Mouse (Mus musculus): Measurements from ENCODE around the gene Zfpm1.

Zfpm1 gene

GRCm38 (mm10) chr8:122349357-122350297, 67.7 kb downstream of the Zfpm1 start:
- peak; percentile 6 for DNase-seq

GRCm38 (mm10) chr8:122350309-122351089, 68.6 kb downstream of the Zfpm1 start:
- DNase-seq = no peak

DNA sequence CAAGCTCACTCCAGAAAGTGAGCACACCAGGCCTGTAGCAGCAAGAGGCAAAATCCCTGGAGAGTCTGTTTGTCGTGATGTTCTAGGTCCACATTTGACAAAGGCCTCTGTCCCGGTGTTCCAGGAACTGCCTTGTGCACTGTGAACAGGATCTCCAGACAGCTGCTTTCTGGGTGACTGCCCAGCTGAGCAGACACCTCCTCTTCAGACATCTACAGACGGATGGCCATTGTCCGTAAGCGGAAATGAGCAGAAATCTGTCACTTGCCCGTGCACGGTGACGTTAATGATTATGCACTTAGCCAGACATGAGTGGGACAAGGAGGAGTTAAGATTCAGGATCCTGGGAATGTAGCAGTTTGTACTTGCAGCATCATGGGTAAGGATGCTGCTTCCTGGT, 72.2 kb downstream of the Zfpm1 start:
- DNase-seq = no peak

DNA sequence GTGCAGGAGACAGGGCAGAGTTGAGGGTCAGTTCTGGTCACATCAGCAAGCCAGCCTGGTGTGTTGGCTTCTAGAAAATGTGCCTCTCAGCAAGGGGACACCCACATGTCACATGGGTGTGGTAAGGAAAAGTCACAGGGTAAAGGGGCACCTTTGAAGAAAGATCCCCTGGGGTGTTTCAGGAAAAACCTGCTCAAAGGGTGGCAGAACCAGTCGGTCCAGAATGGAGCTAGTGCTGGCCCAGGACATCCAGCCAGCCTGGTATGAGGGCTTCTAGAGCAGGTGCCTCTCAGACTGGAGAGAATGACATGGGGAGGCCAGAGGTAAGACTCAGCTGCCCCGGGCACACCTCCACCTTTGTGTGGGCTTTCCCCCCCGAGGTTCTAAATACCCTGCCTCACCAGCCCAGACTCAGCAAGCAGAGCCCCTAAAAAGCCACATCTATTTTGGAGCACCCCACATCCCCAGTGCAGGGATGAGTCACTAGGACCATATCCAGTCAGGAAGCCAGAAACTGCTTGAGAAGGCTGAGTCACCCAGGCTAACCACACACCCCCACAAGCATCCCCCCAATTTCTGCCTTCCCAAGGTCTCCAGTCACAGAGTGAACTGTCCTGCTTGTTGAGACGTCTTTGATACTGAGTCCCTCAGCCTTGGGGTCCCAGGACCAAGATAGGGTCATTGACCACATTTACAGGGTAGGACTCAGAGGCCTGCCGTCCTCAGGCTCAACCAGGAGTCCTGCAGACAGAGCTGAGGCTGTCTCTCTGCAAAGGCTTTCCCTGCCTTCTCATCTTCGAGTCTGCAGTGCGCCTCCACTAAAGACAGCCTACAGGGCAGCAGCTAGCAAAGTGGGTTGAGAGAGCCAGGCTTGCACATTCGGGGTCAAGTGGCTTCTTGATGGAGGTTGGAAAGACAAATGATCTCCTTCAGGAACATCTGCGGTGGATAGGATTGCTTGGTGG, 74.0 kb downstream of the Zfpm1 start:
- no peak for DNase-seq

GRCm38 (mm10) chr8:122357202-122357601, 75.3 kb downstream of the Zfpm1 start:
- no peak for DNase-seq

GRCm38 (mm10) chr8:122357641-122358040, 75.7 kb downstream of the Zfpm1 start:
- no peak for DNase-seq

DNA sequence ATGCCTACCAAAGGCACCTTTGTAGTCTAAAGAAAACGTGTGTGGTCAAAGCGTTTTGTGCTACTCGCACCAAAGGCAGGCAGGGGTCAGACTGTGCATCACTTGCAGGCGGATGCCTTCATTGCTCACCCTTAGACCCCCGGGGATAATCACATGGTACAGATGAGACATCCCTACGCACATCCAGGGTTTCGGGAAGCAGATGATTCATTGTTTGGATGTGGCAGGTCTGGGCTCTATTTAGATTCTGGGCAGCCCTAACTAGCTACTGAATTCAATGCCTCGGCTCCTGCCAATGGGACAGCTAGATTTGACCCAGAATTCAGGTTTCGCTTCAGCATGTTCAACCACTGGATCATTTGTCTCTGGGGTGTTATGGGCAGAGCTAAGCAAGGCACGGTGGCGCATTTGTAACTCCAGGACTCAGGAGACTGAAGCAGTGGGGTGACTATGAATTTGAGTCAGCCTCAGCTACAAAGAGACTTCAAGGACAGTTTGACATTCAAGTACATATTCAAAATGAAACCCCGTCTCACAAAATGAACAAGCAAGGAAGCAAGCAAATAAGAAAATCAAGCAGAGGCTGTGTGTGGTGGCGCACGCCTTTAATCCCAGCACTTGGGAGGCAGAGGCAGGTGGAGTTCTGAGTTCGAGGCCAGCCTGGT, 77.3 kb downstream of the Zfpm1 start:
- no peak for DNase-seq

- DNase-seq = no peak
Measured at GRCm38 (mm10) chr8:122360696-122361416, 78.9 kb downstream of the Zfpm1 start, which contains the start of gene Trhr2. Trhr2 (minus strand) TSS chr8:122360746.

- no peak for DNase-seq
Measured at GRCm38 (mm10) chr8:122362271-122362670, 80.3 kb downstream of the Zfpm1 start.

- DNase-seq = no peak
Measured at GRCm38 (mm10) chr8:122362967-122363366, 81.0 kb downstream of the Zfpm1 start.

DNA sequence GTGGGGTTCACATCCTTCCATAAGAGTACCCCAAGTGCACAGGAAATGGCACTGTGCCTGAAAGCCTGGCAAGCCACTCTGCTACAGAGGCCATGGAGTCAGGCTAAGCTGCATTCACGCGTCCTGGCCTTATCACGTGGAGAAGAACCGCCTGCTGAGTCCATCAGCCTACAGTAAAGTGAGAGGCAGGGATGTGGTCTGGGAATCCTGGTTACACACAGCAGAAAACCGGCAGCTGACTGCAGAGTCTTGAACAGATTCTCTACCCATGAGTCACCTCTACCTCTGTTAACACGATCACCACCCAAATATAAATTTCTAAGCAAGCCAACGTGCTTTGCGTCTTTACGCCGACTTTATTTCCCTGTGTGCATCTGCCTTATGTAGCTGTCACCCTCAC, 86.6 kb downstream of the Zfpm1 start:
- no peak for DNase-seq

DNA sequence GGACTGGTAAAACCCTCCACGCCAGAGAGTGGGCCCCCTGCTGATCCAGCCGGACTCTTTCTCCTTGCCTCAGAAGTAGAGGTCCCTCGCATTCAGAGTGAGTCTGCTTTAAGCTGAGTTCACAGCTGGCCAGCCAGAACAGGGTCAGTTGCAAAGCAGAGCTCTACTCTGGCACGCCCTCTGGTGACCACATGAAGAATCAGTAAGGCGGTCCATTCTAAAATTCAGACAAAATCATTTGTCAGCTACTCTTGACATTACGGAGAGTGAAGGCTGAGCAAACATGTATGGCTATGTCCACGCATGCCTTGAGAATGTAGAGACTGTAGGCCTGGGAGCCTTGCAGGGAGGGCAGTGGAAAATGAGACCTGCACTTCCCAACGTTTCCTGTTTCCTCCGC, 87.7 kb downstream of the Zfpm1 start:
- DNase-seq = peak; percentile 76

GRCm38 (mm10) chr8:122371706-122372105, 89.8 kb downstream of the Zfpm1 start:
- DNase-seq = no peak

- no peak for DNase-seq
Measured at GRCm38 (mm10) chr8:122375320-122375719, 93.4 kb downstream of the Zfpm1 start.

GRCm38 (mm10) chr8:122375751-122376364, 93.9 kb downstream of the Zfpm1 start:
- DNase-seq = no peak

- DNase-seq = peak; percentile 100
Measured at GRCm38 (mm10) chr8:122376365-122377231, 94.7 kb downstream of the Zfpm1 start, which contains the start of gene Zc3h18. Zc3h18 (plus strand) TSS chr8:122376609.

DNA sequence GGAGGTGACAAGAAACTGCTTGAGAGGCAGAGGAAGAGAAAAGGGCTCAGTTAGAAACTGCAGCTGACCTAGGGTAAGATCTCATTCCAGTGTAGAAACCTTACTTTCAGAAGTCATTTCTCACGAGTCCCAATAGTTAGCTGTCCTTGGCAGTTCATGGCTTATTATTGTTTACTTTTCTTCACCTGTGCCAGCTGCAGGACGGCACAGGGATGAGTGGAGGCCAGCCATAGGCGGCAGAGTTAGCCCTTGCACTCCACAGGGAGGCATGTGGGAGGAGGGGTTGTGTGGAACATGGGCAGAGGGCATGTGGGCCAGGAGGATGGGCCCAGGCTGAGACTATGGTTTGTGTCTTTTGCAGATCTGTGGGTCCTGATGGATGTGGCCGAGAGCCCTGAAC, 101.1 kb downstream of the Zfpm1 start:
- DNase-seq = no peak

All from thymus, postnatal 4 days (tissue).